Mouse (Mus musculus) heart, embryonic 16.5 days (tissue): Measurements from ENCODE around the gene Tmem151a. TPM values are rescaled to one million over a fixed set of nuclear protein-coding genes. Genes with fewer than 3 reads are reported as not detected.

Experiments
- ATAC-seq: fragments of 200-750 bp; cut with Nextera tagmentation; replicated peaks from 2 replicates; pipeline ENCODE4 v1.8.0; 2017; ENCODE audit warnings: moderate number of reproducible peaks; ENCODE audit not compliant: insufficient read depth, low FRiP score; ENCODE audit errors: extremely low read depth
- H3K27ac ChIP-seq: fragments of 300-500 bp; sonication (generic); 2 replicates; pipeline ENCODE4 v1.5.1; 2014; ENCODE audit warnings: mild to moderate bottlenecking, low read length, control low read depth, moderate library complexity
- H3K27me3 ChIP-seq: fragments of 300-500 bp; sonication (generic); 2 replicates; pipeline ENCODE4 v1.6.1; 2014; ENCODE audit warnings: low read length, mixed read lengths; ENCODE audit not compliant: control insufficient read depth, insufficient read depth
- H3K36me3 ChIP-seq: fragments of 300-500 bp; sonication (generic); 2 replicates; pipeline ENCODE4 v1.6.1; 2014; ENCODE audit not compliant: control insufficient read depth, insufficient read depth
- H3K4me1 ChIP-seq: fragments of 300-500 bp; sonication (generic); 2 replicates; pipeline ENCODE4 v1.6.1; 2014; ENCODE audit warnings: low read length, mixed read lengths; ENCODE audit not compliant: control insufficient read depth, insufficient read depth
- H3K4me2 ChIP-seq: fragments of 300-500 bp; sonication (generic); 2 replicates; pipeline ENCODE4 v1.6.1; 2014; ENCODE audit warnings: low read depth, mild to moderate bottlenecking, control low read depth, low read length
- H3K4me3 ChIP-seq: fragments of 300-500 bp; sonication (generic); 2 replicates; pipeline ENCODE4 v1.5.1; 2014; ENCODE audit warnings: mild to moderate bottlenecking, control low read depth, low read length
- H3K9ac ChIP-seq: fragments of 300-500 bp; sonication (generic); 2 replicates; pipeline ENCODE4 v1.6.1; 2014; ENCODE audit warnings: low read length, control low read depth
- H3K9me3 ChIP-seq: fragments of 300-500 bp; sonication (generic); replicated peaks from 2 replicates; pipeline ENCODE4 v1.6.1; 2016; ENCODE audit warnings: low read length; ENCODE audit not compliant: control insufficient read depth
- WGBS: fragments of 180-500 bp; shearing (Covaris S2); extraction: QIAGEN DNeasy Blood & Tissue Kit; methylation state at CpG from one replicate; pipeline ENCODE4 v1.1.7; 2014; 5-methylcytosine and 5-hydroxymethylcytosine counted together
- polyA plus RNA-seq: library from polyadenylated mRNA; unstranded; fragments of >200 nt; fragmentation: Nextera tagmentation; extraction: Ambion mirVana; gene quantifications from 2 replicates; pipeline ENCODE4 v1.2.1, GENCODE M21; 2015

Gene Tmem151a
- polyA plus RNA-seq, 1 experiment from 2014 or later = 4.6 TPM

GRCm38 (mm10) chr19:5062446-5062845 lies 22.9 kb downstream of the Tmem151a start:
- H3K4me3 ChIP-seq = no peak overlapping the region
- no peaks in the 10 kb centered on the region; the same call in 1 of the 2 replicates for H3K27me3 ChIP-seq
- H3K36me3 ChIP-seq = no peaks in the 10 kb centered on the region
- no peak for ATAC-seq
- peaks cover 33% of the 10 kb centered on the region for H3K4me1 ChIP-seq
- WGBS = 78% methylated on average over 6 of the region's 6 CpGs
- H3K27ac ChIP-seq = no peak overlapping the region
- H3K9me3 ChIP-seq = no peaks in the 10 kb centered on the region
- H3K9ac ChIP-seq = no peak overlapping the region
- no peak overlapping the region for H3K4me2 ChIP-seq

GRCm38 (mm10) chr19:5062041-5062440 lies 23.3 kb downstream of the Tmem151a start:
- Histone ChIP-seq H3K4me2 (no peak overlapping the region), H3K4me3 (no peak overlapping the region), H3K27ac (no peak overlapping the region), H3K36me3 (no peaks in the 10 kb centered on the region), H3K4me1 (peaks cover 29% of the 10 kb centered on the region), H3K9me3 (no peaks in the 10 kb centered on the region), H3K27me3 (no peaks in the 10 kb centered on the region; the same call in 1 of the 2 replicates), H3K9ac (no peak overlapping the region)
- 79% methylated on average over 5 of the region's 5 CpGs for WGBS
- no peak for ATAC-seq

- WGBS = 44% methylated on average over 5 of the region's 5 CpGs
- no peak overlapping the region for H3K4me2 ChIP-seq
- no peak overlapping the region for H3K27ac ChIP-seq
- H3K9me3 ChIP-seq = no peaks in the 10 kb centered on the region
- peaks cover 31% of the 10 kb centered on the region for H3K4me1 ChIP-seq
- H3K4me3 ChIP-seq = no peak overlapping the region
- no peaks in the 10 kb centered on the region; the same call in 1 of the 2 replicates for H3K27me3 ChIP-seq
- H3K36me3 ChIP-seq = no peaks in the 10 kb centered on the region
- H3K9ac ChIP-seq = no peak overlapping the region
- ATAC-seq = no peak
Measured at GRCm38 (mm10) chr19:5060365-5061330, 24.7 kb downstream of the Tmem151a start.

DNA sequence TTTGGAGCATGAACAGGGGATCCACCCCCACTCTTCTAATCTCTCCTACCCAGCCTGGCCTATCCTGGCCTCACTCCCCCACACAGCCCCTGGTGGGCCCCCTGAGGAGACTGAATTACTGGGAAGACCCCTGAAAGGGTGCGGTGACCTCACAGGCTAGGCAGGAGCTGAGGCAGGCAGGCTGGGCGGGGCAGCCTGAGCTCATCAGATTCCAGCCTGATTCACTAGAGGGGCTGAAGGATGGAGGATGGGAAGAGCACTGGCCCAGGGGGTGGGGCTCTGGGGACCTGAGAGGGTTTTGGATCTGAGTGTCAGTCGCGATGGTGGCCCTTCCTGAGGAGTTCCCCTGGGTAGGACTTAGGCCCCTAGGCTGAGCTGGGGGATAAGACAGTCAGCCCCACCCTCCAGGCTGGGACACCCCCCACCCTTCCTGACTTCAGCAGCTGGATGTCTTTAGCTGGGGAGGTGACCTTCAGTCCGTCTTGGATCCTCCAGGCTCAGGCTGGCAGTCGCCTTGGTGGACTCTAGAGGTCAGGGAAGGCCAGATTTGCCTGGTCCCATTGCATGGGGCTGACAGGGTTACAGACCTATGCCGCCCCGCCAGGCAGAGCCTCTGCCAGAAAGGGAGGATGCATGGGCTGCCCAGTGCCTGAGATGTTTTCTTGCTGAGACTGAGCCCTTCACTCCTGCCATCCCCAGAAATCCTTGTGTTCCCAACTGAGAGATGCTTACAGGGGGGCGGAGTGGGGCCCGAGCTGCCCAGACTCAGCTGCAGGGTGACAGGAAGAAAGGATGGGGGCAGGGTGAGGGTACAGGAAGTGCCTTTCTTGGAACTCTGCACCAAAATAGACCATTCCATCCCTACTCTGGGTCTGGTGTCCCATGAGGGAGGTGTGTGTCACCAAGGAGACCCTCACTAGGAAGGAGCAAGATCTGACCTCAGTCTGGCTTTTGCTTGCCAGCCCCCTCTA lies 26.2 kb downstream of the Tmem151a start:
- H3K36me3 ChIP-seq = no peaks in the 10 kb centered on the region
- H3K9ac ChIP-seq = peak overlapping the region; percentile 55; the same call in 1 of the 2 replicates
- peak; percentile 28 for ATAC-seq
- peaks cover 31% of the 10 kb centered on the region for H3K4me1 ChIP-seq
- H3K27ac ChIP-seq = peak overlapping the region; percentile 50
- H3K9me3 ChIP-seq = no peaks in the 10 kb centered on the region
- 21% methylated on average over 10 of the region's 10 CpGs for WGBS
- H3K4me3 ChIP-seq = no peak overlapping the region
- no peak overlapping the region for H3K4me2 ChIP-seq
- no peaks in the 10 kb centered on the region; the same call in 1 of the 2 replicates for H3K27me3 ChIP-seq

DNA sequence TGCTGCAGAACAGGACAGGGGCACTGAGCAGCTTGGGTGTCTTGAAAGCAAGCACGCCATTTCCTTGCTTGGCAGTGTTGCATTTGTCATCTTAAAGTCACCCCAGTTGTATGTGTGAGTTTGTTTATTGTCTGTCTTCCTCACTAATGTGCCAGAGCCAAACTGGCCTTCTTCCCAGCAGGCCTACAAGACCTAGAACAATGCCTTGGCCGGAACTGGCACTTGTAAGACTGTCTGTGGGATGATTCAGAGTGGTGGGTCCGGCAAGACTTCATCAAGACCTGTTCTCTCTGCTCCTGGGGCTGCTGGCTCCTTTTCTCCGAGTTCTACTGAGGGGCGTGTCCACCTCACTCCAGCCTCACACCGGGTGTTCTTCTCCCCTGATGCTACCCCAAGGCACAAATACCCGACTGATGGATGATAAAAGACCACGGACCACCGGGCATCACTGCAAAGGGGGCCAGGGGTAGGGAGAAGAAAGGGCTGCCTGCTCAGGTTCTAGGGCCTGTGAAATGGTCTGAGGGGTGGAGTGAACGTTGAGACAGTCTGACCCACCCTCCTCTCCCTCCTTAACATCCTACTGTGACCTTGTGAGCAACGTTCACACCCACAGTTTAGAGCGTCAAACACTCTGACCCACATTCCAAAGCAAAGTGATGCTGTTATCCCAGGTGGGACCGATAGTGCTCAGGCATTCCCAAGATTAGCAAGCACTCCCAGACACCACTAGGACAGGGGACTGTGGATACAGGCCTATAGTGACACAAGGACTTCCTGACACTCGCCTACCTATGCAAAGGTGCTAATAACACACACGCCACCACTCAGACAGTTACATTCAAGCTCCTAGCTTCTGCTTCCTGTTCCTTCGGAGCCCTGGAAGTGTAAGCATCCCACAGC lies 27.2 kb downstream of the Tmem151a start:
- H3K9me3 ChIP-seq = no peaks in the 10 kb centered on the region
- H3K9ac ChIP-seq = no peak overlapping the region
- ATAC-seq = no peak; the same call in 1 of the 2 replicates
- H3K36me3 ChIP-seq = no peaks in the 10 kb centered on the region
- peaks cover 4% of the 10 kb centered on the region; the same call in 1 of the 2 replicates for H3K27me3 ChIP-seq
- peaks cover 31% of the 10 kb centered on the region for H3K4me1 ChIP-seq
- no peak overlapping the region for H3K27ac ChIP-seq
- 28% methylated on average over 16 of the region's 16 CpGs for WGBS
- no peak overlapping the region for H3K4me2 ChIP-seq
- no peak overlapping the region for H3K4me3 ChIP-seq

DNA sequence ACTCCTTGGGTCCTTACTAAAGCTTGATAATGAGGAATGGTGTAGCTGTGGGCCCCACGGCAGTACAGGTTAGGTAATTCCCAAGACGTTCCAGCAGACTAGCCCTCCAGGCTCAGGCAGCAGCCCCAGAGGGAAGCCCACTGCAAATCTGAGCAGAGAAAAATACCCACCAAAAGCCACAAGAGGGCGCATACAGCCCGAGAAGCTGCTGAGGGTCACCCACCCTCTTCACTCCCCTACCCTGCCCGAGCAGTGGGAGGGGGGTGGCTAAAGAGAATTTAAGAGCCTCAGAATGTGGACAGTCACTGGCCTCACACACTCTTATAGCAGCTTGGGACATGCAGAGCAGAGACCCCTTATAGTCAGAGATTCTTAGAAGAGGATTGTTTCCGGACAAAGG lies 29.1 kb downstream of the Tmem151a start:
- peaks cover 46% of the 10 kb centered on the region for H3K4me1 ChIP-seq
- 16% methylated on average over 6 of the region's 6 CpGs for WGBS
- H3K4me2 ChIP-seq = no peak overlapping the region
- no peak overlapping the region for H3K4me3 ChIP-seq
- H3K36me3 ChIP-seq = no peaks in the 10 kb centered on the region
- no peak overlapping the region for H3K27ac ChIP-seq
- H3K9ac ChIP-seq = no peak overlapping the region
- peaks cover 16% of the 10 kb centered on the region for H3K27me3 ChIP-seq
- ATAC-seq = no peak
- no peaks in the 10 kb centered on the region for H3K9me3 ChIP-seq

- Histone ChIP-seq H3K9ac (no peak overlapping the region), H3K4me2 (no peak overlapping the region), H3K9me3 (no peaks in the 10 kb centered on the region), H3K27ac (no peak overlapping the region), H3K27me3 (peaks cover 16% of the 10 kb centered on the region), H3K4me1 (peaks cover 40% of the 10 kb centered on the region), H3K36me3 (no peaks in the 10 kb centered on the region), H3K4me3 (no peak overlapping the region)
- no peak for ATAC-seq
- 37% methylated on average over 9 of the region's 9 CpGs for WGBS
Measured at GRCm38 (mm10) chr19:5053909-5054308, 31.4 kb downstream of the Tmem151a start.

DNA sequence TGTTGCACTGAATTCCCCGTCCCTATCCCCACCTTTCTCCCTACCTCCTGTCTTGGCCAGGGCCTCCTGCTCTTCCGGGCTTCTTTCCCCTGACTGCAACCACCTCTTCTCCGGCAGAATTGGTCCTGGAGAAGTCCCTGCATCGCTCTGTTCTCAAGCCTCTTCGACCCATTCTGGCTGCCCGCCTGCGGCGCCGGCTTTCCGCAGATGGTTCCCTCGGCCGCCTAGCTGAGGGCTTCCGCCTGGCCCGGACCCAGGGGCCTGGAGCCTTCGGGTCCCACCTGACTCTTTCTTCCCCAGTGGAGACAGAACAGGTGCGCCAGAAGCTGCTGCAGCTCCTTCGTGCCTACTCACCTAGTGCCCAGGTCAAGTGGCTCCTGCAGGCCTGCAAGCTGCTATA lies 32.5 kb downstream of the Tmem151a start:
- no peak overlapping the region for H3K9ac ChIP-seq
- no peak for ATAC-seq
- no peak overlapping the region for H3K27ac ChIP-seq
- 69% methylated on average over 17 of the region's 17 CpGs for WGBS
- H3K9me3 ChIP-seq = no peaks in the 10 kb centered on the region
- H3K27me3 ChIP-seq = peaks cover 16% of the 10 kb centered on the region
- peaks cover 34% of the 10 kb centered on the region for H3K4me1 ChIP-seq
- no peak overlapping the region for H3K4me2 ChIP-seq
- H3K36me3 ChIP-seq = 0 out of 2 replicates have a peak, but pooled peaks cover 3% of the 10 kb centered on the region
- no peak overlapping the region for H3K4me3 ChIP-seq
